Mouse (Mus musculus) MEL (cell line): Measurements from ENCODE around the gene Serpini1. TPM values are rescaled to one million over a fixed set of nuclear protein-coding genes. Genes with fewer than 3 reads are reported as not detected.

Source experiments
- DNase-seq: peaks from one replicate; pipeline ENCODE4 v3.0.0; 2011; ENCODE audit warnings: low read depth, low spot score
- H3K27ac ChIP-seq: 2 replicates; pipeline ENCODE4 v1.5.1; 2012; ENCODE audit warnings: low read depth, mild to moderate bottlenecking, control low read depth, low read length, moderate library complexity; ENCODE audit not compliant: control insufficient read depth
- H3K27me3 ChIP-seq, 2 experiments: fragments of 150-350 bp in 1 of 2; sonication (generic) in 1 of 2; 2 replicates each; pipeline ENCODE4 v1.6.1; 2012; ENCODE audit warnings: low read length in 2 of 2, mild to moderate bottlenecking in 2 of 2, improper control_type of control experiment in 1 of 2, moderate library complexity in 1 of 2; ENCODE audit not compliant: insufficient read depth in 2 of 2, control insufficient read depth in 1 of 2
- H3K36me3 ChIP-seq, 2 experiments: 2 replicates each; pipeline ENCODE4 v1.6.1; 2012 to 2014; ENCODE audit warnings: low read length in 2 of 2, improper control_type of control experiment in 1 of 2, inconsistent platforms in 1 of 2, mild to moderate bottlenecking in 1 of 2; ENCODE audit not compliant: insufficient read depth in 2 of 2, control insufficient read depth in 1 of 2
- H3K4me1 ChIP-seq, 2 experiments: fragments of 150-350 bp in 1 of 2; sonication (generic) in 1 of 2; 2 replicates each; pipeline ENCODE4 v1.6.1; 2012; ENCODE audit warnings: low read length in 2 of 2, improper control_type of control experiment in 1 of 2, mild to moderate bottlenecking in 1 of 2; ENCODE audit not compliant: insufficient read depth in 2 of 2, control insufficient read depth in 1 of 2
- H3K4me3 ChIP-seq, 2 experiments: fragments of 150-350 bp in 1 of 2; sonication (generic) in 1 of 2; 2 replicates each; pipeline ENCODE4 v1.5.1; 2012; ENCODE audit warnings: low read depth in 2 of 2, low read length in 2 of 2, mild to moderate bottlenecking in 2 of 2, moderate library complexity in 2 of 2, control low read depth in 1 of 2, improper control_type of control experiment in 1 of 2; ENCODE audit not compliant: control insufficient read depth in 1 of 2, insufficient read depth in 1 of 2
- H3K79me2 ChIP-seq: 2 replicates; pipeline ENCODE4 v1.6.1; 2012; ENCODE audit warnings: mild to moderate bottlenecking, low read length, moderate library complexity; ENCODE audit not compliant: control insufficient read depth, poor library complexity, insufficient read depth
- H3K9ac ChIP-seq: 2 replicates; pipeline ENCODE4 v1.6.1; 2012; ENCODE audit warnings: low read depth, mild to moderate bottlenecking, control low read depth, low read length, moderate library complexity; ENCODE audit not compliant: control insufficient read depth, poor library complexity, severe bottlenecking
- H3K9me3 ChIP-seq: fragments of 150-350 bp; sonication (generic); replicated peaks from 2 replicates; pipeline ENCODE4 v1.6.1; 2012; ENCODE audit warnings: mild to moderate bottlenecking, low read length, improper control_type of control experiment, moderate library complexity; ENCODE audit not compliant: insufficient read depth
- BHLHE40 ChIP-seq: IDR thresholded peaks from 2 replicates; pipeline ENCODE4 v1.6.1; 2012; ENCODE audit warnings: low read depth, mild to moderate bottlenecking, inconsistent platforms, low read length, improper control_type of control experiment, borderline replicate concordance
- CHD1 ChIP-seq: IDR thresholded peaks from 2 replicates; pipeline ENCODE4 v1.6.1; 2012; ENCODE audit warnings: low read depth, mild to moderate bottlenecking, inconsistent platforms, low read length, improper control_type of control experiment
- CHD2 ChIP-seq: IDR thresholded peaks from 2 replicates; pipeline ENCODE4 v1.6.1; 2011; ENCODE audit warnings: low read length, improper control_type of control experiment
- CTCF ChIP-seq, 3 experiments: IDR thresholded peaks in 2 of 3; conservative IDR thresholded peaks in 1 of 3; 2 replicates each; pipeline ENCODE4 v1.5.1; 2011 to 2012; ENCODE audit warnings: low read length in 3 of 3, low read depth in 2 of 3, mild to moderate bottlenecking in 2 of 3, improper control_type of control experiment in 1 of 3, inconsistent platforms in 1 of 3, mixed read lengths in 1 of 3, moderate library complexity in 1 of 3; ENCODE audit not compliant: control insufficient read depth in 1 of 3, insufficient read depth in 1 of 3, poor library complexity in 1 of 3, severe bottlenecking in 1 of 3
- E2F4 ChIP-seq: IDR thresholded peaks from 2 replicates; pipeline ENCODE4 v1.6.1; 2011; ENCODE audit warnings: low read depth, low read length, improper control_type of control experiment, borderline replicate concordance
- ELF1 ChIP-seq: IDR thresholded peaks from 2 replicates; pipeline ENCODE4 v1.6.1; 2014; ENCODE audit warnings: low read depth, mild to moderate bottlenecking, inconsistent platforms, low read length, improper control_type of control experiment, moderate library complexity
- ETS1 ChIP-seq: IDR thresholded peaks from 2 replicates; pipeline ENCODE4 v1.6.1; 2012; ENCODE audit warnings: low read depth, mild to moderate bottlenecking, inconsistent platforms, low read length, improper control_type of control experiment, moderate library complexity
- GATA1 ChIP-seq: IDR thresholded peaks from 2 replicates; pipeline ENCODE4 v1.6.1; 2011; ENCODE audit warnings: low read depth, low read length, improper control_type of control experiment
- HCFC1 ChIP-seq: IDR thresholded peaks from 2 replicates; pipeline ENCODE4 v1.6.1; 2012; ENCODE audit warnings: low read depth, mild to moderate bottlenecking, inconsistent platforms, low read length, improper control_type of control experiment, moderate library complexity
- JUND ChIP-seq: IDR thresholded peaks from 2 replicates; pipeline ENCODE4 v1.6.1; 2011; ENCODE audit warnings: low read depth, mild to moderate bottlenecking, improper control_type of control experiment, low read length
- KAT2A ChIP-seq: conservative IDR thresholded peaks from 2 replicates; pipeline ENCODE4 v1.6.1; 2012; ENCODE audit warnings: low read depth, low read length, improper control_type of control experiment, inconsistent platforms
- MAX ChIP-seq: IDR thresholded peaks from 2 replicates; pipeline ENCODE4 v1.6.1; 2011; ENCODE audit warnings: low read length, improper control_type of control experiment
- MAZ ChIP-seq: IDR thresholded peaks from 2 replicates; pipeline ENCODE4 v1.6.1; 2012; ENCODE audit warnings: low read depth, mild to moderate bottlenecking, inconsistent platforms, low read length, improper control_type of control experiment
- MEF2A ChIP-seq: IDR thresholded peaks from 2 replicates; pipeline ENCODE4 v1.6.1; 2014; ENCODE audit warnings: low read depth, mild to moderate bottlenecking, inconsistent platforms, low read length, improper control_type of control experiment; ENCODE audit not compliant: poor library complexity, insufficient replicate concordance, severe bottlenecking; ENCODE audit errors: extremely low read depth
- MXI1 ChIP-seq: IDR thresholded peaks from 2 replicates; pipeline ENCODE4 v1.6.1; 2011; ENCODE audit warnings: mild to moderate bottlenecking, low read depth, low read length, improper control_type of control experiment
- MYB ChIP-seq: IDR thresholded peaks from 2 replicates; pipeline ENCODE4 v1.6.1; 2011; ENCODE audit warnings: mild to moderate bottlenecking, low read depth, low read length, improper control_type of control experiment
- NELFE ChIP-seq: IDR thresholded peaks from 2 replicates; pipeline ENCODE4 v1.6.1; 2011; ENCODE audit warnings: low read depth, low read length, improper control_type of control experiment
- NRF1 ChIP-seq: IDR thresholded peaks from 2 replicates; pipeline ENCODE4 v1.6.1; 2014; ENCODE audit warnings: low read depth, mild to moderate bottlenecking, inconsistent platforms, low read length, improper control_type of control experiment, moderate library complexity; ENCODE audit not compliant: poor library complexity, insufficient read depth, severe bottlenecking
- POLR2A ChIP-seq, 2 experiments: IDR thresholded peaks; 2 replicates each; pipeline ENCODE4 v1.6.1; 2011 to 2012; ENCODE audit warnings: low read length in 2 of 2, mild to moderate bottlenecking in 2 of 2, control low read depth in 1 of 2, improper control_type of control experiment in 1 of 2, low read depth in 1 of 2, moderate library complexity in 1 of 2; ENCODE audit not compliant: control insufficient read depth in 1 of 2, insufficient read depth in 1 of 2, poor library complexity in 1 of 2
- RAD21 ChIP-seq: IDR thresholded peaks from 2 replicates; pipeline ENCODE4 v1.6.1; 2011; ENCODE audit warnings: mild to moderate bottlenecking, low read depth, low read length, improper control_type of control experiment
- RCOR1 ChIP-seq: IDR thresholded peaks from 2 replicates; pipeline ENCODE4 v1.6.1; 2012; ENCODE audit warnings: low read depth, mild to moderate bottlenecking, inconsistent platforms, low read length, improper control_type of control experiment
- SIN3A ChIP-seq: IDR thresholded peaks from 2 replicates; pipeline ENCODE4 v1.6.1; 2012; ENCODE audit warnings: low read length, improper control_type of control experiment, inconsistent platforms
- SMC3 ChIP-seq: IDR thresholded peaks from 2 replicates; pipeline ENCODE4 v1.6.1; 2011; ENCODE audit warnings: low read depth, low read length, improper control_type of control experiment
- TBP ChIP-seq: IDR thresholded peaks from 2 replicates; pipeline ENCODE4 v1.8.0; 2011; ENCODE audit warnings: low read depth, low read length, improper control_type of control experiment
- TCF12 ChIP-seq: IDR thresholded peaks from 2 replicates; pipeline ENCODE4 v1.6.1; 2014; ENCODE audit warnings: low read depth, mild to moderate bottlenecking, inconsistent platforms, low read length, improper control_type of control experiment, moderate library complexity
- UBTF ChIP-seq: IDR thresholded peaks from 2 replicates; pipeline ENCODE4 v1.6.1; 2012; ENCODE audit warnings: low read depth, mild to moderate bottlenecking, inconsistent platforms, low read length, improper control_type of control experiment, moderate library complexity, borderline replicate concordance; ENCODE audit not compliant: insufficient read depth
- USF2 ChIP-seq, 2 experiments: IDR thresholded peaks; 2 replicates each; pipeline ENCODE4 v1.6.1; 2011 to 2012; ENCODE audit warnings: improper control_type of control experiment in 2 of 2, low read length in 2 of 2, borderline replicate concordance in 1 of 2, inconsistent platforms in 1 of 2, low read depth in 1 of 2, mild to moderate bottlenecking in 1 of 2; ENCODE audit not compliant: insufficient read depth in 1 of 2
- ZC3H11A ChIP-seq: IDR thresholded peaks from 2 replicates; pipeline ENCODE4 v1.6.1; 2012; ENCODE audit warnings: low read depth, mild to moderate bottlenecking, inconsistent platforms, low read length, improper control_type of control experiment
- ZKSCAN1 ChIP-seq: IDR thresholded peaks from 2 replicates; pipeline ENCODE4 v1.6.1; 2012; ENCODE audit warnings: low read depth, mild to moderate bottlenecking, inconsistent platforms, low read length, improper control_type of control experiment, moderate library complexity
- ZMIZ1 ChIP-seq: IDR thresholded peaks from 2 replicates; pipeline ENCODE4 v1.6.1; 2012; ENCODE audit warnings: low read depth, mild to moderate bottlenecking, inconsistent platforms, low read length, improper control_type of control experiment, moderate library complexity
- polyA plus RNA-seq, 2 experiments: library from polyadenylated mRNA; stranded (reverse) in 1 of 2; unstranded in 1 of 2; fragments of >175 nt in 1 of 2; fragments of >200 nt in 1 of 2; gene quantifications; 2 replicates each; pipeline versions ENCODE4 v1.2.1 to v1.2.4; 2012; ENCODE audit warnings: low replicate concordance in 2 of 2, low read depth in 1 of 2; ENCODE audit not compliant: insufficient read length in 2 of 2, insufficient read depth in 1 of 2, missing spikeins in 1 of 2
- total RNA-seq: library from RNA; depleted of rRNA; stranded (reverse); fragments of 300-350 nt; gene quantifications from 2 replicates; pipeline ENCODE4 v1.2.3, GENCODE M21; 2012

The Serpini1 gene
- total and polyA plus RNA-seq, 3 experiments = 0.08 to 0.13 TPM; not detected in 1

- peaks cover 0 to 7% of the 10 kb centered on the region in 2 experiments for H3K4me1 ChIP-seq
- H3K79me2 ChIP-seq = peaks cover 24% of the 10 kb centered on the region
- H3K9ac ChIP-seq = peak within 1 kb of the TSS; percentile 80
- DNase-seq = peak; percentile 99
- H3K4me3 ChIP-seq = peak within 1 kb of the TSS; percentile 87 to 90
- H3K27me3 ChIP-seq = no peaks in the 10 kb centered on the region; a peak in 1 of 4 replicates
- peak within 1 kb of the TSS; percentile 22 for H3K27ac ChIP-seq
- peak; percentile 58 for TF ChIP-seq TBP
- peak; percentile 49 for TF ChIP-seq MAZ
- no peak for TF ChIP-seq ZC3H11A
- no peak for TF ChIP-seq SMC3
- no peak for TF ChIP-seq USF2 (IDR thresholded peaks at IDR 0.05; ENCODE audit: borderline replicate concordance in 1 of 2, insufficient read depth in 1 of 2, low read depth in 1 of 2, low read length in 2 of 2)
- no peak for TF ChIP-seq GATA1
- TF ChIP-seq CHD1 = no peak
- no peak for TF ChIP-seq UBTF
- no peak for TF ChIP-seq ZKSCAN1
- TF ChIP-seq SIN3A = peak; percentile 89
- TF ChIP-seq MEF2A = no peak
- peak; percentile 98 for TF ChIP-seq HCFC1
- no peak for TF ChIP-seq MYB
- TF ChIP-seq MAX = no peak
- no peak for TF ChIP-seq JUND
- no peak for TF ChIP-seq E2F4
- TF ChIP-seq CHD2 = no peak
- TF ChIP-seq ELF1 = peak; percentile 97
- no peak for TF ChIP-seq ETS1
- peak; percentile 32; the same call in 1 of the 2 replicates for TF ChIP-seq MXI1
- no peak for TF ChIP-seq ZMIZ1
- TF ChIP-seq TCF12 = no peak; the same call in 1 of the 2 replicates
- TF ChIP-seq POLR2A (IDR thresholded peaks at IDR 0.05; ENCODE audit: control insufficient read depth in 1 of 2, insufficient read depth in 1 of 2, low read depth in 1 of 2, low read length in 2 of 2, poor library complexity in 1 of 2) = peak in 1 of 2 experiments; percentile 74; a peak in 2 of 4 replicates
- TF ChIP-seq CTCF (IDR thresholded peaks at IDR 0.05 in 2 of 3, conservative IDR thresholded peaks at IDR 0.05 in 1 of 3; ENCODE audit: control insufficient read depth in 1 of 3, insufficient read depth in 1 of 3, low read depth in 2 of 3, low read length in 3 of 3, poor library complexity in 1 of 3, severe bottlenecking in 1 of 3) = no peak
- TF ChIP-seq NELFE = peak; percentile 65
- no peak for TF ChIP-seq RAD21
- TF ChIP-seq KAT2A = peak; percentile 92
- no peak for TF ChIP-seq NRF1
- no peak for TF ChIP-seq RCOR1
- TF ChIP-seq BHLHE40 = no peak
- H3K36me3 ChIP-seq = peaks cover 0 to 22% of the 10 kb centered on the region in 2 experiments; a peak in 2 of 4 replicates
- H3K9me3 ChIP-seq = no peaks in the 10 kb centered on the region
These were observed 554 bp upstream of the Serpini1 start, which contains the start of gene Pdcd10 for GRCm38 (mm10) chr3:75556695-75557291. TSS of gene Pdcd10 (minus strand) at chr3:75556856.
